Mouse (Mus musculus): ENCODE results near the gene Zscan4c.
"Not testable (repeated sequence)": the region's sequence is repeated elsewhere in the genome, so short reads cannot be mapped to it uniquely, and the experiment has no call there.

Gene Zscan4c

DNA sequence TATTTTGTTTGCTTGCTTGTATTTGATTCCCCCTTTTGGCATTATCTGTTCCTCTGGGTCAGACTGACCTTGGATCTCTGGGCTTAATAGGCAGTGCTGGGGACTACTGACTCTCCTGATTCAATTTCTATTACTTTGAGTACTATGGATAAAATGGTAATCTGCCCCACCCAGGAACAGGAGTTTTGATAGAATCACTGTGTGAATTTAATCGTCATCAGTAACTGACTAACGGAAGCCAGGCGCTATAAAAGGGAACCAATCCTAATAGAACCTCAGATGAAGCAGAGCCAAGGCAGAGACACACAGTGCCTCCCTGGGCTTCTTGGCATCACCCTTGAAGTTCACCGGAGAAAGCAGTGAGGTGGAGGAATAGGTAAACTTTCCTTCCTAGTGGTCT is at the start of gene Zscan4c:
Gene Zscan4c, plus strand, starts transcription at position 301 of the 400 bp plus-strand sequence.
- DNase-seq: not testable (repeated sequence)

Data from spleen, adult 18-20 months (tissue).